Mouse (Mus musculus) 3134 (cell line): ENCODE data around the gene Olfr1289.

Experiments used
- DNase-seq: peaks from one replicate; pipeline ENCODE4 v3.0.0-alpha.2; 2011; ENCODE audit warnings: low spot score; ENCODE audit not compliant: insufficient read length; ENCODE audit errors: extremely low read depth

The Olfr1289 gene

GRCm38 (mm10) chr2:111480519-111480918 lies at the start of gene Olfr1289:
Gene Olfr1289 (plus strand): TSS chr2:111480819.
- no peak for DNase-seq

GRCm38 (mm10) chr2:111448842-111449241 lies 31.8 kb upstream of the Olfr1289 start, which contains the start of gene Olfr1287:
Gene Olfr1287 (plus strand): TSS chr2:111449142.
- no peak for DNase-seq

GRCm38 (mm10) chr2:111473801-111474200 lies 6.8 kb upstream of the Olfr1289 start, which contains the start of gene Olfr1288:
Gene Olfr1288 (plus strand): TSS chr2:111474101.
- no peak for DNase-seq

- no peak for DNase-seq
These were observed 13.1 kb downstream of the Olfr1289 start, which contains the start of gene Olfr1290 for GRCm38 (mm10) chr2:111493729-111494128. Gene Olfr1290 (minus strand): TSS chr2:111493829.

GRCm38 (mm10) chr2:111496880-111497279 lies 16.3 kb downstream of the Olfr1289 start, which contains the start of gene Olfr1291-ps1:
Gene Olfr1291-ps1 (plus strand): TSS chr2:111497180.
- no peak for DNase-seq

GRCm38 (mm10) chr2:111517451-111517850 lies 36.8 kb downstream of the Olfr1289 start:
- DNase-seq = no peak

GRCm38 (mm10) chr2:111524903-111525302 lies 44.3 kb downstream of the Olfr1289 start, which contains the start of gene Olfr1293-ps:
Gene Olfr1293-ps (plus strand): TSS chr2:111525203.
- DNase-seq = no peak
